Mouse (Mus musculus) heart, embryonic 16.5 days (tissue): ENCODE measurements at regions not wholly inside any gene's neighbourhood (a gene's known extent, or its start where the extent isn't known, plus 50 kb on each side); places are given as distances from the start of the nearest gene placed in this dataset.
A peak's percentile ranks its signal among the peaks of the same experiment; 100 is the strongest.

Experiments
- ATAC-seq: fragments of 200-750 bp; cut with Nextera tagmentation; replicated peaks from 2 replicates; pipeline ENCODE4 v1.8.0; 2017; ENCODE audit warnings: moderate number of reproducible peaks; ENCODE audit not compliant: insufficient read depth, low FRiP score; ENCODE audit errors: extremely low read depth
- H3K27ac ChIP-seq: fragments of 300-500 bp; sonication (generic); 2 replicates; pipeline ENCODE4 v1.5.1; 2014; ENCODE audit warnings: mild to moderate bottlenecking, low read length, control low read depth, moderate library complexity
- H3K27me3 ChIP-seq: fragments of 300-500 bp; sonication (generic); 2 replicates; pipeline ENCODE4 v1.6.1; 2014; ENCODE audit warnings: low read length, mixed read lengths; ENCODE audit not compliant: control insufficient read depth, insufficient read depth
- H3K36me3 ChIP-seq: fragments of 300-500 bp; sonication (generic); 2 replicates; pipeline ENCODE4 v1.6.1; 2014; ENCODE audit not compliant: control insufficient read depth, insufficient read depth
- H3K4me1 ChIP-seq: fragments of 300-500 bp; sonication (generic); 2 replicates; pipeline ENCODE4 v1.6.1; 2014; ENCODE audit warnings: low read length, mixed read lengths; ENCODE audit not compliant: control insufficient read depth, insufficient read depth
- H3K4me2 ChIP-seq: fragments of 300-500 bp; sonication (generic); 2 replicates; pipeline ENCODE4 v1.6.1; 2014; ENCODE audit warnings: low read depth, mild to moderate bottlenecking, control low read depth, low read length
- H3K4me3 ChIP-seq: fragments of 300-500 bp; sonication (generic); 2 replicates; pipeline ENCODE4 v1.5.1; 2014; ENCODE audit warnings: mild to moderate bottlenecking, control low read depth, low read length
- H3K9ac ChIP-seq: fragments of 300-500 bp; sonication (generic); 2 replicates; pipeline ENCODE4 v1.6.1; 2014; ENCODE audit warnings: low read length, control low read depth
- H3K9me3 ChIP-seq: fragments of 300-500 bp; sonication (generic); replicated peaks from 2 replicates; pipeline ENCODE4 v1.6.1; 2016; ENCODE audit warnings: low read length; ENCODE audit not compliant: control insufficient read depth
- WGBS: fragments of 180-500 bp; shearing (Covaris S2); extraction: QIAGEN DNeasy Blood & Tissue Kit; methylation state at CpG from one replicate; pipeline ENCODE4 v1.1.7; 2014; 5-methylcytosine and 5-hydroxymethylcytosine counted together

DNA sequence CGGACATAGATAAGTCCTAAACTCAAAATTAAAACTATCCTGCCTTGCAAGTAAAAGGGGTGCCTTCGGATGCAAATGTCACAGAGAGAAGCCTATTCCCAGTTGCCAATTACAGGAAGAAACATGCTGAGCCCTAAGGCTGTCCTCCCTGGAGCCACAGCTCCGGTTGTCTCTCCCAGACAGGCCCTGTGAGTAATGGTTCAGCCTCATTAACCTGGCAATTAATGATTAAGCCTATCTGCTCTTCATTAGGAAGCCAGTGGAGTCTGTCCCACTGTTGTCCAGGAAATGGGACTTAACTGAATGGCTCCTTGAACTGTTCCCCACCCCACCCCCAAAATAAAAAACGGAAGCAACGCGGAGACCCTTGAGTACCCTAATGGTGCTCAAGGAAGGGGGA is 207.7 kb downstream of the Sec23a start:
- H3K4me3 ChIP-seq: no peak overlapping the region
- H3K4me2 ChIP-seq: no peak overlapping the region
- no peaks in the 10 kb centered on the region for H3K4me1 ChIP-seq
- no peaks in the 10 kb centered on the region for H3K27me3 ChIP-seq
- H3K9me3 ChIP-seq: no peaks in the 10 kb centered on the region
- H3K36me3 ChIP-seq: no peaks in the 10 kb centered on the region
- ATAC-seq: no peak
- WGBS: 65% methylated on average over 6 of the region's 6 CpGs
- H3K9ac ChIP-seq: no peak overlapping the region
- no peak overlapping the region for H3K27ac ChIP-seq

- no peaks in the 10 kb centered on the region for H3K4me1 ChIP-seq
- H3K27ac ChIP-seq: no peak overlapping the region
- no peak overlapping the region for H3K9ac ChIP-seq
- 0 out of 2 replicates have a peak, but pooled peaks have one; percentile 60 for ATAC-seq
- no peaks in the 10 kb centered on the region for H3K27me3 ChIP-seq
- no peaks in the 10 kb centered on the region for H3K9me3 ChIP-seq
- WGBS: 33% methylated on average over 4 of the region's 4 CpGs
- H3K4me3 ChIP-seq: no peak overlapping the region
- H3K4me2 ChIP-seq: no peak overlapping the region
- H3K36me3 ChIP-seq: no peaks in the 10 kb centered on the region
Measured at GRCm38 (mm10) chr12:58802410-58802809, 209.4 kb downstream of the Sec23a start.
